Mouse (Mus musculus) cortical plate, adult 2 months (tissue): ENCODE results near the gene Tbc1d16.

ENCODE experiments used
- CTCF ChIP-seq: fragments of 200-500 bp; IDR thresholded peaks from 2 replicates; pipeline ENCODE4 v1.5.1; 2011; ENCODE audit warnings: mild to moderate bottlenecking, control low read depth, low read length; ENCODE audit not compliant: insufficient read depth; ENCODE audit errors: extremely low read depth
- POLR2A ChIP-seq: fragments of 200-500 bp; IDR thresholded peaks from 2 replicates; pipeline ENCODE4 v1.6.1; 2011; ENCODE audit warnings: mild to moderate bottlenecking, low read length, control low read depth; ENCODE audit not compliant: insufficient read depth; ENCODE audit errors: extremely low read depth

- no peak for TF ChIP-seq POLR2A
- TF ChIP-seq CTCF = no peak
Measured at GRCm38 (mm10) chr11:119236354-119236753, 8.1 kb upstream of the Tbc1d16 start.
